Mouse (Mus musculus) kidney, postnatal 14 days (tissue): ENCODE measurements around the gene Slc5a4b.
A peak's percentile ranks its signal among the peaks of the same experiment; 100 is the strongest.
"Not testable (repeated sequence)": the region's sequence is repeated elsewhere in the genome, so short reads cannot be mapped to it uniquely, and the experiment has no call there.

ENCODE experiments used
- DNase-seq: peaks from one replicate; pipeline ENCODE4 v3.0.0; 2022; ENCODE audit warnings: mixed read lengths

The Slc5a4b gene

GRCm38 (mm10) chr10:76110861-76111260 lies at the start of gene Slc5a4b:
TSS of gene Slc5a4b (minus strand) at chr10:76110961.
- peak; percentile 10 for DNase-seq

GRCm38 (mm10) chr10:76158009-76158408 lies 47.2 kb upstream of the Slc5a4b start:
- DNase-seq: no peak

GRCm38 (mm10) chr10:76157528-76157927 lies 46.8 kb upstream of the Slc5a4b start:
- DNase-seq: no peak

- no peak for DNase-seq
Observed at GRCm38 (mm10) chr10:76155911-76156310, 45.1 kb upstream of the Slc5a4b start.

- no peak for DNase-seq
Observed at GRCm38 (mm10) chr10:76147278-76147677, 36.5 kb upstream of the Slc5a4b start, which contains the start of gene Slc5a4a. TSS of gene Slc5a4a (plus strand) at chr10:76147451.

GRCm38 (mm10) chr10:76146846-76147245 lies 36.1 kb upstream of the Slc5a4b start:
- DNase-seq: no peak

GRCm38 (mm10) chr10:76136318-76136717 lies 25.6 kb upstream of the Slc5a4b start:
- DNase-seq: no peak

- DNase-seq: no peak
Observed at GRCm38 (mm10) chr10:76132506-76132905, 21.7 kb upstream of the Slc5a4b start.

GRCm38 (mm10) chr10:76121495-76121894 lies 10.7 kb upstream of the Slc5a4b start:
- no peak for DNase-seq

GRCm38 (mm10) chr10:76120124-76120711 lies 9.5 kb upstream of the Slc5a4b start:
- DNase-seq: no peak

- DNase-seq: no peak
Observed at GRCm38 (mm10) chr10:76118741-76119140, 8.0 kb upstream of the Slc5a4b start.

- DNase-seq: peak; percentile 64
Observed at GRCm38 (mm10) chr10:76117966-76118365, 7.2 kb upstream of the Slc5a4b start.

GRCm38 (mm10) chr10:76097368-76097767 lies 13.4 kb downstream of the Slc5a4b start:
- DNase-seq: no peak

GRCm38 (mm10) chr10:76096580-76096979 lies 14.2 kb downstream of the Slc5a4b start:
- no peak for DNase-seq

GRCm38 (mm10) chr10:76077008-76077407 lies 33.8 kb downstream of the Slc5a4b start:
- not testable (repeated sequence) for DNase-seq

- not testable (repeated sequence) for DNase-seq
Observed at GRCm38 (mm10) chr10:76072080-76072479, 38.7 kb downstream of the Slc5a4b start.

GRCm38 (mm10) chr10:76067674-76068613 lies 42.8 kb downstream of the Slc5a4b start:
- DNase-seq: peak; percentile 26

- DNase-seq: no peak
Observed at GRCm38 (mm10) chr10:76062439-76062838, 48.3 kb downstream of the Slc5a4b start.

- DNase-seq: no peak
Observed at GRCm38 (mm10) chr10:76051860-76052259, 58.9 kb downstream of the Slc5a4b start.

GRCm38 (mm10) chr10:76048967-76049366 lies 61.8 kb downstream of the Slc5a4b start:
- DNase-seq: no peak

GRCm38 (mm10) chr10:76047182-76047869 lies 63.4 kb downstream of the Slc5a4b start:
- no peak for DNase-seq

- DNase-seq: no peak
Observed at GRCm38 (mm10) chr10:76046754-76047153, 64.0 kb downstream of the Slc5a4b start.

- DNase-seq: no peak
Observed at GRCm38 (mm10) chr10:76045343-76045742, 65.4 kb downstream of the Slc5a4b start.
